Mouse (Mus musculus) embryonic fibroblast, embryonic 13.5 days (primary cell): ENCODE data around the gene Xrcc4. TPM values are rescaled to one million over a fixed set of nuclear protein-coding genes. Genes with fewer than 3 reads are reported as not detected.

Source experiments
- H3K27ac ChIP-seq: 2 replicates; pipeline ENCODE4 v1.5.1; 2012; ENCODE audit warnings: low read length, control low read depth, inconsistent platforms; ENCODE audit not compliant: insufficient read depth
- H3K4me1 ChIP-seq: 2 replicates; pipeline ENCODE4 v1.6.1; 2011; ENCODE audit warnings: low read length; ENCODE audit not compliant: control insufficient read depth, insufficient read depth
- H3K4me3 ChIP-seq: 2 replicates; pipeline ENCODE4 v1.5.1; 2011; ENCODE audit warnings: mild to moderate bottlenecking, control low read depth, low read length; ENCODE audit not compliant: insufficient read depth
- CTCF ChIP-seq: IDR thresholded peaks from 2 replicates; pipeline ENCODE4 v1.5.1; 2011; ENCODE audit warnings: mild to moderate bottlenecking, control low read depth, low read length, moderate library complexity, borderline replicate concordance; ENCODE audit not compliant: insufficient read depth
- POLR2A ChIP-seq: IDR thresholded peaks from 2 replicates; pipeline ENCODE4 v1.6.1; 2011; ENCODE audit warnings: low read depth, mild to moderate bottlenecking, control low read depth, low read length, moderate library complexity
- polyA plus RNA-seq: library from polyadenylated mRNA; stranded (reverse); fragments of >200 nt; gene quantifications from 2 replicates; pipeline ENCODE4 v1.2.4, GENCODE M21; 2011; ENCODE audit warnings: low read depth; ENCODE audit not compliant: missing spikeins, insufficient read length

The Xrcc4 gene
- polyA plus RNA-seq, 1 experiment, result 17.8 TPM

- Histone ChIP-seq H3K4me3 (no peak overlapping the region), H3K27ac (no peak overlapping the region), H3K4me1 (no peaks in the 10 kb centered on the region)
- TF ChIP-seq CTCF, result no peak
These were observed 118.5 kb downstream of the Xrcc4 start for GRCm38 (mm10) chr13:89970940-89971339.

- Histone ChIP-seq H3K4me1 (no peaks in the 10 kb centered on the region), H3K27ac (no peak overlapping the region), H3K4me3 (no peak overlapping the region)
- TF ChIP-seq POLR2A (no peak), CTCF (no peak)
These were observed 120.7 kb downstream of the Xrcc4 start for GRCm38 (mm10) chr13:89968671-89969070.

DNA sequence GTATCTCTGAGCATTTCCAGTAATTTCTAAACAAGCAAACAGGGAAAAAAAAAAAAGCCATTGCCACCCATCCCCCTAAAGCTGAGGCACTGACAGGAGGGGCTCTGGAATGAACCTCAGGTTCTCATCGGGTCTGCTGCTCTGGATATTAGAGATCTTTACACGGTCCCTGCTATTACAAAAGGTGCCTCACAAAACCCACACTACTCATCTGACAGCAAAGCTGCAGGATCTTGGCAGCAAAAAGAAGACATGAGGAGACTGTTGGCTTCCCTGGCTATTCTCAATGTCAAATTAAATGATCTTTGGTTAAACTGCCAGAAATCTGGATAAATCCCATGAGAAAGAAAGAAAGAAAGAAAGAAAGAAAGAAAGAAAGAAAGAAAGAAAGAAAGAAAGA is 145.1 kb downstream of the Xrcc4 start:
- H3K4me1 ChIP-seq, result no peaks in the 10 kb centered on the region
- TF ChIP-seq CTCF, result no peak
- TF ChIP-seq POLR2A, result no peak
- no peak overlapping the region for H3K27ac ChIP-seq
- no peak overlapping the region for H3K4me3 ChIP-seq

GRCm38 (mm10) chr13:89929477-89929876 is 159.9 kb downstream of the Xrcc4 start:
- TF ChIP-seq CTCF (no peak), POLR2A (no peak)
- Histone ChIP-seq H3K27ac (no peak overlapping the region), H3K4me3 (no peak overlapping the region), H3K4me1 (no peaks in the 10 kb centered on the region)

GRCm38 (mm10) chr13:89918814-89919481 is 170.5 kb downstream of the Xrcc4 start:
- Histone ChIP-seq H3K27ac (no peak overlapping the region), H3K4me1 (no peaks in the 10 kb centered on the region), H3K4me3 (no peak overlapping the region)
- TF ChIP-seq POLR2A (no peak), CTCF (no peak)

GRCm38 (mm10) chr13:89914332-89914731 is 175.1 kb downstream of the Xrcc4 start:
- Histone ChIP-seq H3K4me3 (no peak overlapping the region), H3K4me1 (no peaks in the 10 kb centered on the region), H3K27ac (no peak overlapping the region)
- no peak for TF ChIP-seq CTCF
- no peak for TF ChIP-seq POLR2A

DNA sequence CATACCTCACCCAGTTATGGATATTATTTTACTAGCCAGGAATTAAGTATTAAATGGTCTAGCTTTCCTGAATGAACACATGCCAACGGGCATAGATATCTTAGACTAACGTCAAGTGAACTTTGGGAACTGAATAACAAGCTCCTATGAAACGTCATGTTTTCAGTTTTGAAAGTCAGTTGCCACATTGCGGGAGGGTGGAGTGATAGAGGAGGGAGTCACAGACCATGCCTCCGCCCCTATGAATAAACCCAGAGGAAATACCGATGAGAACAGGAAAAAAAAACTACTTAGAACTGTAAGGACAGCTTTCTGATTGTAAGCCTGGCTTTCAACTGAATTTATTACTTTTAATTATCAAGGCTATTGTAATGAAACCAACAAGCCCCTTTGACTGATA is 175.5 kb downstream of the Xrcc4 start:
- Histone ChIP-seq H3K4me3 (no peak overlapping the region), H3K4me1 (no peaks in the 10 kb centered on the region), H3K27ac (no peak overlapping the region)
- TF ChIP-seq CTCF, result no peak

DNA sequence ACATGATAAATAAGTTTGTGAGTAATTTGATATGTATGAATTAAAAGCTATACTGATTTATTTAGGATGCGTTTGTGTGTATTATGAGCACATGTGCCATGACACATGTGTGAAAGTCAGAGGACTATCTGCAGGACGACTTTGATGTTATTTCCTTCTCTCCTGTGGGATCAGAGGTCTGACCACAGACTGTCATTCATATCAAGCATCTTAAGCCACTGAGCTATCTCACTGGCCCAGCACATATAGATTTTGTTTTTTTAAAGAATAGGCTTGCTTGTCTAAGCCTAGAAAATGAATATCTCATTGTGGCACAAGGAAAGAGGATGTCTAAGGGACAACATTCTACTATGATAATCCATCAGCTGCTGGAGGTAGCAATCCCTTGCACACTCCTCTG is 183.3 kb downstream of the Xrcc4 start:
- no peaks in the 10 kb centered on the region for H3K4me1 ChIP-seq
- TF ChIP-seq POLR2A, result no peak
- no peak for TF ChIP-seq CTCF
- no peak overlapping the region for H3K4me3 ChIP-seq
- no peak overlapping the region for H3K27ac ChIP-seq

DNA sequence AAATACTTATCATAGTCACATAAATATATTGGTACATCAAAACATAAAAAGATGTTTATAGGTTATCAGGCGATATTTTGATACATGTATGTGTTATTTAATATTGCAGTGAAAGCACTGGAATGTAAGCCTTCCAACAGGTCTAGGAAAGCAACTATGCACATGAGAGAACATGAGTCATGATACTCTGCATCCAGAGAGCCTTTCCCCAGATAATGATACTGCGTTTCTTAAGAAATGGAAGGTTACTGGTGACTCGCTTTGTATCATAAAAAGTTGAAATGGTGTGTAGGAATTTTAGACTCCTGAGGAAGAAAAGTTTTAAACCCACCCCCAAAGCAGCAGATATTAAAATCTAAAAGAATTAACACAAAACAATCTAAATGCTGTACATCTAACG is 190.3 kb downstream of the Xrcc4 start:
- no peak overlapping the region for H3K4me3 ChIP-seq
- H3K4me1 ChIP-seq, result no peaks in the 10 kb centered on the region
- TF ChIP-seq POLR2A (no peak), CTCF (no peak)
- H3K27ac ChIP-seq, result no peak overlapping the region

DNA sequence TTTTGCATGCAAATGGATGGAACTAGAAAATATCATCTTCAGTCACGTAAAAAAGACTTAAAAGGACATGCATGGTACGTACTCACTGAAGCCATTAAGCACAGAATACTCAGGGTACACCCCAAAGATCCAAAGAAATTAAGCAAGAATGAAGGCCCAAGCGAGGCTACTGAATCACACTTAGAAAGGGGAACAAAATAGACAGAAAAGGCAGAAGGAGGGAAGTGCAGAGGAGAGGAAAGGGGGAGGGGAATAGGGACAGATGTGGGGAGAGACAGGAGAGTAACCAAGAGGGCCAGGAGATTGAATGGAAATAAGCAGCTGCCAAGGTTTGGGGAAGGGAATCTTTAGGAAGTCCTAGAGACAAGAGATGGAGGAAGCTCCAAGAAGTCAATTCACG is 197.3 kb downstream of the Xrcc4 start:
- H3K27ac ChIP-seq, result no peak overlapping the region
- H3K4me1 ChIP-seq, result no peaks in the 10 kb centered on the region; the same call in 1 of the 2 replicates
- TF ChIP-seq POLR2A, result no peak
- TF ChIP-seq CTCF, result no peak
- H3K4me3 ChIP-seq, result no peak overlapping the region
